Mouse (Mus musculus) MEL (cell line): ENCODE measurements at regions not wholly inside any gene's neighbourhood (a gene's known extent, or its start where the extent isn't known, plus 50 kb on each side); places are given as distances from the start of the nearest gene placed in this dataset.

Experiments
- DNase-seq: peaks from one replicate; pipeline ENCODE4 v3.0.0; 2011; ENCODE audit warnings: low read depth, low spot score
- H3K27ac ChIP-seq: 2 replicates; pipeline ENCODE4 v1.5.1; 2012; ENCODE audit warnings: low read depth, mild to moderate bottlenecking, control low read depth, low read length, moderate library complexity; ENCODE audit not compliant: control insufficient read depth
- H3K27me3 ChIP-seq, 2 experiments: fragments of 150-350 bp in 1 of 2; sonication (generic) in 1 of 2; 2 replicates each; pipeline ENCODE4 v1.6.1; 2012; ENCODE audit warnings: low read length in 2 of 2, mild to moderate bottlenecking in 2 of 2, improper control_type of control experiment in 1 of 2, moderate library complexity in 1 of 2; ENCODE audit not compliant: insufficient read depth in 2 of 2, control insufficient read depth in 1 of 2
- H3K36me3 ChIP-seq, 2 experiments: 2 replicates each; pipeline ENCODE4 v1.6.1; 2012 to 2014; ENCODE audit warnings: low read length in 2 of 2, improper control_type of control experiment in 1 of 2, inconsistent platforms in 1 of 2, mild to moderate bottlenecking in 1 of 2; ENCODE audit not compliant: insufficient read depth in 2 of 2, control insufficient read depth in 1 of 2
- H3K4me1 ChIP-seq, 2 experiments: fragments of 150-350 bp in 1 of 2; sonication (generic) in 1 of 2; 2 replicates each; pipeline ENCODE4 v1.6.1; 2012; ENCODE audit warnings: low read length in 2 of 2, improper control_type of control experiment in 1 of 2, mild to moderate bottlenecking in 1 of 2; ENCODE audit not compliant: insufficient read depth in 2 of 2, control insufficient read depth in 1 of 2
- H3K4me3 ChIP-seq, 2 experiments: fragments of 150-350 bp in 1 of 2; sonication (generic) in 1 of 2; 2 replicates each; pipeline ENCODE4 v1.5.1; 2012; ENCODE audit warnings: low read depth in 2 of 2, low read length in 2 of 2, mild to moderate bottlenecking in 2 of 2, moderate library complexity in 2 of 2, control low read depth in 1 of 2, improper control_type of control experiment in 1 of 2; ENCODE audit not compliant: control insufficient read depth in 1 of 2, insufficient read depth in 1 of 2
- H3K79me2 ChIP-seq: 2 replicates; pipeline ENCODE4 v1.6.1; 2012; ENCODE audit warnings: mild to moderate bottlenecking, low read length, moderate library complexity; ENCODE audit not compliant: control insufficient read depth, poor library complexity, insufficient read depth
- H3K9ac ChIP-seq: 2 replicates; pipeline ENCODE4 v1.6.1; 2012; ENCODE audit warnings: low read depth, mild to moderate bottlenecking, control low read depth, low read length, moderate library complexity; ENCODE audit not compliant: control insufficient read depth, poor library complexity, severe bottlenecking
- H3K9me3 ChIP-seq: fragments of 150-350 bp; sonication (generic); replicated peaks from 2 replicates; pipeline ENCODE4 v1.6.1; 2012; ENCODE audit warnings: mild to moderate bottlenecking, low read length, improper control_type of control experiment, moderate library complexity; ENCODE audit not compliant: insufficient read depth
- CHD1 ChIP-seq: IDR thresholded peaks from 2 replicates; pipeline ENCODE4 v1.6.1; 2012; ENCODE audit warnings: low read depth, mild to moderate bottlenecking, inconsistent platforms, low read length, improper control_type of control experiment
- CHD2 ChIP-seq: IDR thresholded peaks from 2 replicates; pipeline ENCODE4 v1.6.1; 2011; ENCODE audit warnings: low read length, improper control_type of control experiment
- ELF1 ChIP-seq: IDR thresholded peaks from 2 replicates; pipeline ENCODE4 v1.6.1; 2014; ENCODE audit warnings: low read depth, mild to moderate bottlenecking, inconsistent platforms, low read length, improper control_type of control experiment, moderate library complexity
- GABPA ChIP-seq: IDR thresholded peaks from 2 replicates; pipeline ENCODE4 v1.6.1; 2012; ENCODE audit warnings: low read depth, mild to moderate bottlenecking, inconsistent platforms, low read length, improper control_type of control experiment, moderate library complexity
- HCFC1 ChIP-seq: IDR thresholded peaks from 2 replicates; pipeline ENCODE4 v1.6.1; 2012; ENCODE audit warnings: low read depth, mild to moderate bottlenecking, inconsistent platforms, low read length, improper control_type of control experiment, moderate library complexity
- MAFK ChIP-seq: IDR thresholded peaks from 2 replicates; pipeline ENCODE4 v1.6.1; 2011; ENCODE audit warnings: low read depth, mild to moderate bottlenecking, low read length, improper control_type of control experiment, borderline replicate concordance
- MAX ChIP-seq: IDR thresholded peaks from 2 replicates; pipeline ENCODE4 v1.6.1; 2011; ENCODE audit warnings: low read length, improper control_type of control experiment
- MYC ChIP-seq: IDR thresholded peaks from 2 replicates; pipeline ENCODE4 v1.6.1; 2011; ENCODE audit warnings: low read depth, mild to moderate bottlenecking, low read length, improper control_type of control experiment, moderate library complexity
- NELFE ChIP-seq: IDR thresholded peaks from 2 replicates; pipeline ENCODE4 v1.6.1; 2011; ENCODE audit warnings: low read depth, low read length, improper control_type of control experiment
- POLR2AphosphoS5 ChIP-seq: IDR thresholded peaks from 2 replicates; pipeline ENCODE4 v1.6.1; 2012; ENCODE audit warnings: low read depth, borderline replicate concordance, mild to moderate bottlenecking, inconsistent platforms, low read length, moderate library complexity, mixed read lengths
- RAD21 ChIP-seq: IDR thresholded peaks from 2 replicates; pipeline ENCODE4 v1.6.1; 2011; ENCODE audit warnings: mild to moderate bottlenecking, low read depth, low read length, improper control_type of control experiment
- SIN3A ChIP-seq: IDR thresholded peaks from 2 replicates; pipeline ENCODE4 v1.6.1; 2012; ENCODE audit warnings: low read length, improper control_type of control experiment, inconsistent platforms
- SMC3 ChIP-seq: IDR thresholded peaks from 2 replicates; pipeline ENCODE4 v1.6.1; 2011; ENCODE audit warnings: low read depth, low read length, improper control_type of control experiment
- TCF12 ChIP-seq: IDR thresholded peaks from 2 replicates; pipeline ENCODE4 v1.6.1; 2014; ENCODE audit warnings: low read depth, mild to moderate bottlenecking, inconsistent platforms, low read length, improper control_type of control experiment, moderate library complexity
- USF2 ChIP-seq, 2 experiments: IDR thresholded peaks; 2 replicates each; pipeline ENCODE4 v1.6.1; 2011 to 2012; ENCODE audit warnings: improper control_type of control experiment in 2 of 2, low read length in 2 of 2, borderline replicate concordance in 1 of 2, inconsistent platforms in 1 of 2, low read depth in 1 of 2, mild to moderate bottlenecking in 1 of 2; ENCODE audit not compliant: insufficient read depth in 1 of 2
- ZC3H11A ChIP-seq: IDR thresholded peaks from 2 replicates; pipeline ENCODE4 v1.6.1; 2012; ENCODE audit warnings: low read depth, mild to moderate bottlenecking, inconsistent platforms, low read length, improper control_type of control experiment

GRCm38 (mm10) chr12:70633194-70633593, 180.3 kb downstream of the Tmx1 start:
- TF ChIP-seq MYC, result no peak
- TF ChIP-seq NELFE, result no peak
- TF ChIP-seq SIN3A, result no peak
- no peak for TF ChIP-seq ELF1
- TF ChIP-seq RAD21, result no peak
- TF ChIP-seq MAFK, result no peak
- no peak for TF ChIP-seq CHD1
- TF ChIP-seq TCF12, result no peak
- TF ChIP-seq HCFC1, result no peak
- no peak for TF ChIP-seq MAX
- TF ChIP-seq SMC3, result no peak
- no peaks in the 10 kb centered on the region for H3K9me3 ChIP-seq
- no peaks in the 10 kb centered on the region for H3K4me1 ChIP-seq
- no peak overlapping the region for H3K9ac ChIP-seq
- no peak overlapping the region for H3K27ac ChIP-seq
- H3K79me2 ChIP-seq, result no peaks in the 10 kb centered on the region
- DNase-seq, result no peak
- H3K4me3 ChIP-seq, result no peak overlapping the region
- no peaks in the 10 kb centered on the region for H3K36me3 ChIP-seq
- no peaks in the 10 kb centered on the region; a peak in 1 of 4 replicates for H3K27me3 ChIP-seq

- H3K9ac ChIP-seq, result no peak overlapping the region
- no peaks in the 10 kb centered on the region for H3K79me2 ChIP-seq
- no peaks in the 10 kb centered on the region; a peak in 1 of 4 replicates for H3K27me3 ChIP-seq
- H3K36me3 ChIP-seq, result no peaks in the 10 kb centered on the region
- no peak overlapping the region for H3K4me3 ChIP-seq
- TF ChIP-seq NELFE (no peak), MYC (no peak), POLR2AphosphoS5 (no peak), ZC3H11A (no peak), GABPA (no peak), USF2 (IDR thresholded peaks at IDR 0.05; ENCODE audit: borderline replicate concordance in 1 of 2, insufficient read depth in 1 of 2, low read depth in 1 of 2, low read length in 2 of 2) (no peak), CHD2 (no peak)
- no peak for DNase-seq
- H3K27ac ChIP-seq, result no peak overlapping the region
- no peaks in the 10 kb centered on the region for H3K4me1 ChIP-seq
- H3K9me3 ChIP-seq, result no peaks in the 10 kb centered on the region
Observed at GRCm38 (mm10) chr12:70633622-70634365, 180.9 kb downstream of the Tmx1 start.
